Mouse (Mus musculus): ENCODE measurements around the gene Gm11559. TPM values are rescaled to one million over a fixed set of nuclear protein-coding genes. Genes with fewer than 3 reads are reported as not detected.

Gm11559 gene
- polyA plus RNA-seq, 1 experiment from 2014 or later = not detected

Other genes with a start within 250 kb of the Gm11559 start
- not detected in 2 replicates for gene Krtap2-4, start 249.6 kb upstream of the Gm11559 start, polyA plus RNA-seq (2016; fragmentation: Nextera tagmentation; extraction: Ambion mirVana)
- gene Gm11562, start 244.0 kb upstream of the Gm11559 start, polyA plus RNA-seq (2016; fragmentation: Nextera tagmentation; extraction: Ambion mirVana) = not detected in 2 replicates
- gene Krtap4-1, start 236.2 kb upstream of the Gm11559 start, polyA plus RNA-seq (2016; fragmentation: Nextera tagmentation; extraction: Ambion mirVana) = not detected in 2 replicates
- not detected in 2 replicates for gene Krtap4-2, start 229.4 kb upstream of the Gm11559 start, polyA plus RNA-seq (2016; fragmentation: Nextera tagmentation; extraction: Ambion mirVana)
- not detected in 2 replicates for gene Krtap4-7, start 220.4 kb upstream of the Gm11559 start, polyA plus RNA-seq (2016; fragmentation: Nextera tagmentation; extraction: Ambion mirVana)
- not detected in 2 replicates for gene Gm11555, start 214.2 kb upstream of the Gm11559 start, polyA plus RNA-seq (2016; fragmentation: Nextera tagmentation; extraction: Ambion mirVana)
- gene Gm11563, start 205.5 kb upstream of the Gm11559 start, polyA plus RNA-seq (2016; fragmentation: Nextera tagmentation; extraction: Ambion mirVana) = not detected in 2 replicates
- gene Krtap4-6, start 198.5 kb upstream of the Gm11559 start, polyA plus RNA-seq (2016; fragmentation: Nextera tagmentation; extraction: Ambion mirVana) = not detected in 2 replicates
- gene Gm14190, start 173.7 kb upstream of the Gm11559 start, polyA plus RNA-seq (2016; fragmentation: Nextera tagmentation; extraction: Ambion mirVana) = not detected in 2 replicates
- not detected in 2 replicates for gene Gm14180, start 130.2 kb upstream of the Gm11559 start, polyA plus RNA-seq (2016; fragmentation: Nextera tagmentation; extraction: Ambion mirVana)
- not detected in 2 replicates for gene Gm11595, start 91.6 kb upstream of the Gm11559 start, polyA plus RNA-seq (2016; fragmentation: Nextera tagmentation; extraction: Ambion mirVana)
- gene Krtap4-8, start 83.8 kb upstream of the Gm11559 start, polyA plus RNA-seq (2016; fragmentation: Nextera tagmentation; extraction: Ambion mirVana) = not detected in 2 replicates
- gene Krtap4-9, start 79.3 kb upstream of the Gm11559 start, polyA plus RNA-seq (2016; fragmentation: Nextera tagmentation; extraction: Ambion mirVana) = not detected in 2 replicates
- gene Gm11596, start 71.0 kb upstream of the Gm11559 start, polyA plus RNA-seq (2016; fragmentation: Nextera tagmentation; extraction: Ambion mirVana) = not detected in 2 replicates
- not detected in 2 replicates for gene Gm11569, start 65.5 kb upstream of the Gm11559 start, polyA plus RNA-seq (2016; fragmentation: Nextera tagmentation; extraction: Ambion mirVana)
- not detected in 2 replicates for gene Gm11554, start 60.0 kb upstream of the Gm11559 start, polyA plus RNA-seq (2016; fragmentation: Nextera tagmentation; extraction: Ambion mirVana)
- gene Krtap4-13, start 54.6 kb upstream of the Gm11559 start, polyA plus RNA-seq (2016; fragmentation: Nextera tagmentation; extraction: Ambion mirVana) = not detected in 2 replicates
- not detected in 2 replicates for gene Gm11564, start 48.8 kb upstream of the Gm11559 start, polyA plus RNA-seq (2016; fragmentation: Nextera tagmentation; extraction: Ambion mirVana)
- gene 2300003K06Rik, start 26.4 kb upstream of the Gm11559 start, polyA plus RNA-seq (2016; fragmentation: Nextera tagmentation; extraction: Ambion mirVana) = not detected in 2 replicates
- gene Krtap4-16, start 12.9 kb upstream of the Gm11559 start, polyA plus RNA-seq (2016; fragmentation: Nextera tagmentation; extraction: Ambion mirVana) = not detected in 2 replicates
- gene Gm11568, start 6.6 kb upstream of the Gm11559 start, polyA plus RNA-seq (2016; fragmentation: Nextera tagmentation; extraction: Ambion mirVana) = not detected in 2 replicates
- not detected in 2 replicates for gene Krtap9-1, start 8.9 kb downstream of the Gm11559 start, polyA plus RNA-seq (2016; fragmentation: Nextera tagmentation; extraction: Ambion mirVana)
- not detected in 2 replicates for gene Gm11567, start 14.7 kb downstream of the Gm11559 start, polyA plus RNA-seq (2016; fragmentation: Nextera tagmentation; extraction: Ambion mirVana)
- gene Krtap31-1, start 43.4 kb downstream of the Gm11559 start, polyA plus RNA-seq (2016; fragmentation: Nextera tagmentation; extraction: Ambion mirVana) = not detected in 2 replicates
- not detected in 2 replicates for gene Gm11565, start 50.3 kb downstream of the Gm11559 start, polyA plus RNA-seq (2016; fragmentation: Nextera tagmentation; extraction: Ambion mirVana)
- gene Krtap31-2, start 71.8 kb downstream of the Gm11559 start, polyA plus RNA-seq (2016; fragmentation: Nextera tagmentation; extraction: Ambion mirVana) = not detected in 2 replicates
- gene Krtap9-5, start 84.0 kb downstream of the Gm11559 start, polyA plus RNA-seq (2016; fragmentation: Nextera tagmentation; extraction: Ambion mirVana) = not detected in 2 replicates
- not detected in 2 replicates for gene Krtap29-1, start 114.6 kb downstream of the Gm11559 start, polyA plus RNA-seq (2016; fragmentation: Nextera tagmentation; extraction: Ambion mirVana)
- gene Krtap16-1, start 122.1 kb downstream of the Gm11559 start, polyA plus RNA-seq (2016; fragmentation: Nextera tagmentation; extraction: Ambion mirVana) = 0.14 TPM in 1 of 2 replicates, not detected in the other
- 0.37 TPM in 1 of 2 replicates, not detected in the other for gene Krtap17-1, start 129.5 kb downstream of the Gm11559 start, polyA plus RNA-seq (2016; fragmentation: Nextera tagmentation; extraction: Ambion mirVana)
- gene Krt33a, start 151.7 kb downstream of the Gm11559 start, polyA plus RNA-seq (2016; fragmentation: Nextera tagmentation; extraction: Ambion mirVana) = not detected in 2 replicates
- gene Krt33b, start 165.4 kb downstream of the Gm11559 start, polyA plus RNA-seq (2016; fragmentation: Nextera tagmentation; extraction: Ambion mirVana) = not detected in 2 replicates
- gene Krt34, start 177.1 kb downstream of the Gm11559 start, polyA plus RNA-seq (2016; fragmentation: Nextera tagmentation; extraction: Ambion mirVana) = not detected in 2 replicates
- gene Krt31, start 186.1 kb downstream of the Gm11559 start, polyA plus RNA-seq (2016; fragmentation: Nextera tagmentation; extraction: Ambion mirVana) = not detected in 2 replicates
- gene Krt32, start 223.8 kb downstream of the Gm11559 start, polyA plus RNA-seq (2016; fragmentation: Nextera tagmentation; extraction: Ambion mirVana) = not detected in 2 replicates
- gene Krt35, start 231.8 kb downstream of the Gm11559 start, polyA plus RNA-seq (2016; fragmentation: Nextera tagmentation; extraction: Ambion mirVana) = not detected in 2 replicates
- not detected in 2 replicates for gene Krt36, start 241.2 kb downstream of the Gm11559 start, polyA plus RNA-seq (2016; fragmentation: Nextera tagmentation; extraction: Ambion mirVana)